Mouse (Mus musculus): ENCODE data around the gene Nol4l. TPM values are rescaled to one million over a fixed set of nuclear protein-coding genes. Genes with fewer than 3 reads are reported as not detected.

The Nol4l gene
- polyA plus RNA-seq, 1 experiment from 2014 or later = 6.9 TPM

GRCm38 (mm10) chr2:153425124-153425844 lies 104.5 kb downstream of the Nol4l start:
- Histone ChIP-seq H3K27me3 (no peaks in the 10 kb centered on the region), H3K4me1 (replicated peaks) (peaks cover 68% of the 10 kb centered on the region), H3K4me3 (no peak overlapping the region), H3K36me3 (peaks cover 4% of the 10 kb centered on the region; the same call in 1 of the 2 replicates), H3K4me2 (no peak overlapping the region), H3K27ac (peak overlapping the region; percentile 27; the same call in 1 of the 2 replicates), H3K9ac (no peak overlapping the region), H3K9me3 (replicated peaks) (no peaks in the 10 kb centered on the region)
- ATAC-seq (replicated peaks; ENCODE audit: insufficient number of reproducible peaks, insufficient read depth, low FRiP score, low read depth) = no peak
- 75% methylated on average over 4 of the region's 4 CpGs for WGBS

GRCm38 (mm10) chr2:153424557-153424956 lies 105.2 kb downstream of the Nol4l start:
- peaks cover 68% of the 10 kb centered on the region for H3K4me1 ChIP-seq (replicated peaks)
- H3K27me3 ChIP-seq = no peaks in the 10 kb centered on the region
- no peaks in the 10 kb centered on the region for H3K9me3 ChIP-seq (replicated peaks)
- H3K36me3 ChIP-seq = peaks cover 8% of the 10 kb centered on the region; the same call in 1 of the 2 replicates
- H3K4me3 ChIP-seq = no peak overlapping the region
- H3K27ac ChIP-seq = no peak overlapping the region
- H3K9ac ChIP-seq = no peak overlapping the region
- no peak overlapping the region for H3K4me2 ChIP-seq
- no peak for ATAC-seq (replicated peaks; ENCODE audit: insufficient number of reproducible peaks, insufficient read depth, low FRiP score, low read depth)
- 74% methylated on average over 8 of the region's 8 CpGs for WGBS

- H3K4me1 ChIP-seq (replicated peaks) = peaks cover 56% of the 10 kb centered on the region
- no peak; the same call in 1 of the 2 replicates for ATAC-seq (replicated peaks; ENCODE audit: insufficient number of reproducible peaks, insufficient read depth, low FRiP score, low read depth)
- H3K36me3 ChIP-seq = peaks cover 16% of the 10 kb centered on the region
- H3K9ac ChIP-seq = no peak overlapping the region
- WGBS = 65% methylated on average over 3 of the region's 3 CpGs
- H3K9me3 ChIP-seq (replicated peaks) = no peaks in the 10 kb centered on the region
- H3K4me3 ChIP-seq = no peak overlapping the region
- H3K27me3 ChIP-seq = no peaks in the 10 kb centered on the region
- no peak overlapping the region for H3K4me2 ChIP-seq
- H3K27ac ChIP-seq = peak overlapping the region; percentile 6
These were observed 106.7 kb downstream of the Nol4l start for GRCm38 (mm10) chr2:153423113-153423512.

GRCm38 (mm10) chr2:153422051-153422450 lies 107.7 kb downstream of the Nol4l start:
- ATAC-seq (replicated peaks; ENCODE audit: insufficient number of reproducible peaks, insufficient read depth, low FRiP score, low read depth) = no peak
- Histone ChIP-seq H3K4me1 (replicated peaks) (peaks cover 46% of the 10 kb centered on the region), H3K9me3 (replicated peaks) (no peaks in the 10 kb centered on the region), H3K4me2 (no peak overlapping the region), H3K27me3 (no peaks in the 10 kb centered on the region), H3K36me3 (peaks cover 27% of the 10 kb centered on the region), H3K27ac (no peak overlapping the region), H3K4me3 (no peak overlapping the region), H3K9ac (no peak overlapping the region)
- 50% methylated on average over 5 of the region's 5 CpGs for WGBS

GRCm38 (mm10) chr2:153421233-153421632 lies 108.5 kb downstream of the Nol4l start:
- Histone ChIP-seq H3K4me3 (no peak overlapping the region), H3K9me3 (replicated peaks) (no peaks in the 10 kb centered on the region), H3K4me2 (no peak overlapping the region), H3K27ac (no peak overlapping the region), H3K4me1 (replicated peaks) (peaks cover 42% of the 10 kb centered on the region), H3K27me3 (no peaks in the 10 kb centered on the region), H3K9ac (no peak overlapping the region), H3K36me3 (peaks cover 33% of the 10 kb centered on the region)
- no peak for ATAC-seq (replicated peaks; ENCODE audit: insufficient number of reproducible peaks, insufficient read depth, low FRiP score, low read depth)

- WGBS = 80% methylated on average over 1 of the region's 1 CpGs
- Histone ChIP-seq H3K36me3 (peaks cover 60% of the 10 kb centered on the region), H3K27ac (no peak overlapping the region)
These were observed 111.4 kb downstream of the Nol4l start for GRCm38 (mm10) chr2:153418381-153418780.

GRCm38 (mm10) chr2:153417841-153418240 lies 111.9 kb downstream of the Nol4l start:
- H3K9ac ChIP-seq = no peak overlapping the region
- peaks cover 9% of the 10 kb centered on the region for H3K4me1 ChIP-seq (replicated peaks)
- H3K36me3 ChIP-seq = peaks cover 63% of the 10 kb centered on the region
- H3K27ac ChIP-seq = no peak overlapping the region
- H3K27me3 ChIP-seq = no peaks in the 10 kb centered on the region
- no peak overlapping the region for H3K4me2 ChIP-seq
- H3K9me3 ChIP-seq (replicated peaks) = no peaks in the 10 kb centered on the region
- WGBS = 90% methylated on average over 12 of the region's 12 CpGs
- no peak for ATAC-seq (replicated peaks; ENCODE audit: insufficient number of reproducible peaks, insufficient read depth, low FRiP score, low read depth)
- no peak overlapping the region for H3K4me3 ChIP-seq

More at GRCm38 (mm10) chr2:153418381-153418780, 111.4 kb downstream of the Nol4l start:
- Histone ChIP-seq H3K4me3 (no peak overlapping the region), H3K4me2 (no peak overlapping the region), H3K9ac (no peak overlapping the region), H3K4me1 (replicated peaks) (peaks cover 14% of the 10 kb centered on the region), H3K9me3 (replicated peaks) (no peaks in the 10 kb centered on the region), H3K27me3 (no peaks in the 10 kb centered on the region)
- ATAC-seq (replicated peaks; ENCODE audit: insufficient number of reproducible peaks, insufficient read depth, low FRiP score, low read depth) = no peak

- Histone ChIP-seq H3K9ac (no peak overlapping the region), H3K27me3 (no peaks in the 10 kb centered on the region), H3K4me2 (no peak overlapping the region), H3K4me3 (no peak overlapping the region), H3K36me3 (peaks cover 72% of the 10 kb centered on the region), H3K9me3 (replicated peaks) (no peaks in the 10 kb centered on the region), H3K4me1 (replicated peaks) (no peaks in the 10 kb centered on the region), H3K27ac (no peak overlapping the region; the same call in 1 of the 2 replicates)
- WGBS = 24% methylated on average over 2 of the region's 2 CpGs
- ATAC-seq (replicated peaks; ENCODE audit: insufficient number of reproducible peaks, insufficient read depth, low FRiP score, low read depth) = no peak
These were observed 115.2 kb downstream of the Nol4l start for GRCm38 (mm10) chr2:153414607-153415006.

- Histone ChIP-seq H3K4me1 (replicated peaks) (0 out of 2 replicates have a peak, but pooled peaks cover 3% of the 10 kb centered on the region), H3K27me3 (no peaks in the 10 kb centered on the region)
These were observed 117.2 kb downstream of the Nol4l start for GRCm38 (mm10) chr2:153412563-153412962.

GRCm38 (mm10) chr2:153411557-153411956 lies 118.2 kb downstream of the Nol4l start:
- peaks cover 61% of the 10 kb centered on the region for H3K36me3 ChIP-seq

More at GRCm38 (mm10) chr2:153412563-153412962, 117.2 kb downstream of the Nol4l start:
- Histone ChIP-seq H3K27ac (no peak overlapping the region), H3K9ac (no peak overlapping the region), H3K4me2 (no peak overlapping the region), H3K36me3 (peaks cover 65% of the 10 kb centered on the region), H3K4me3 (no peak overlapping the region), H3K9me3 (replicated peaks) (no peaks in the 10 kb centered on the region)
- no peak for ATAC-seq (replicated peaks; ENCODE audit: insufficient number of reproducible peaks, insufficient read depth, low FRiP score, low read depth)
- 60% methylated on average over 6 of the region's 6 CpGs for WGBS

GRCm38 (mm10) chr2:153408971-153409370 lies 120.8 kb downstream of the Nol4l start:
- Histone ChIP-seq H3K4me1 (replicated peaks) (peaks cover 9% of the 10 kb centered on the region; the same call in 1 of the 2 replicates), H3K4me2 (no peak overlapping the region), H3K27ac (peak overlapping the region; percentile 9; the same call in 1 of the 2 replicates), H3K4me3 (no peak overlapping the region), H3K9ac (no peak overlapping the region), H3K36me3 (peaks cover 45% of the 10 kb centered on the region), H3K27me3 (no peaks in the 10 kb centered on the region), H3K9me3 (replicated peaks) (no peaks in the 10 kb centered on the region)
- WGBS = 74% methylated on average over 3 of the region's 3 CpGs
- ATAC-seq (replicated peaks; ENCODE audit: insufficient number of reproducible peaks, insufficient read depth, low FRiP score, low read depth) = no peak

More at GRCm38 (mm10) chr2:153411557-153411956, 118.2 kb downstream of the Nol4l start:
- WGBS = 67% methylated on average over 9 of the region's 9 CpGs
- Histone ChIP-seq H3K9ac (no peak overlapping the region), H3K4me1 (replicated peaks) (0 out of 2 replicates have a peak, but pooled peaks cover 3% of the 10 kb centered on the region), H3K27me3 (no peaks in the 10 kb centered on the region), H3K9me3 (replicated peaks) (no peaks in the 10 kb centered on the region), H3K27ac (no peak overlapping the region), H3K4me2 (no peak overlapping the region), H3K4me3 (no peak overlapping the region)
- no peak for ATAC-seq (replicated peaks; ENCODE audit: insufficient number of reproducible peaks, insufficient read depth, low FRiP score, low read depth)

GRCm38 (mm10) chr2:153406882-153407281 lies 122.9 kb downstream of the Nol4l start:
- Histone ChIP-seq H3K4me1 (replicated peaks) (peaks cover 9% of the 10 kb centered on the region; the same call in 1 of the 2 replicates), H3K27ac (no peak overlapping the region), H3K27me3 (no peaks in the 10 kb centered on the region), H3K36me3 (peaks cover 39% of the 10 kb centered on the region), H3K9me3 (replicated peaks) (no peaks in the 10 kb centered on the region), H3K4me2 (no peak overlapping the region), H3K4me3 (no peak overlapping the region), H3K9ac (no peak overlapping the region)
- ATAC-seq (replicated peaks; ENCODE audit: insufficient number of reproducible peaks, insufficient read depth, low FRiP score, low read depth) = no peak
- WGBS = 75% methylated on average over 6 of the region's 6 CpGs

All from heart, embryonic 15.5 days (tissue).